Mouse (Mus musculus): Measurements from ENCODE around the gene Zkscan4.

DNA sequence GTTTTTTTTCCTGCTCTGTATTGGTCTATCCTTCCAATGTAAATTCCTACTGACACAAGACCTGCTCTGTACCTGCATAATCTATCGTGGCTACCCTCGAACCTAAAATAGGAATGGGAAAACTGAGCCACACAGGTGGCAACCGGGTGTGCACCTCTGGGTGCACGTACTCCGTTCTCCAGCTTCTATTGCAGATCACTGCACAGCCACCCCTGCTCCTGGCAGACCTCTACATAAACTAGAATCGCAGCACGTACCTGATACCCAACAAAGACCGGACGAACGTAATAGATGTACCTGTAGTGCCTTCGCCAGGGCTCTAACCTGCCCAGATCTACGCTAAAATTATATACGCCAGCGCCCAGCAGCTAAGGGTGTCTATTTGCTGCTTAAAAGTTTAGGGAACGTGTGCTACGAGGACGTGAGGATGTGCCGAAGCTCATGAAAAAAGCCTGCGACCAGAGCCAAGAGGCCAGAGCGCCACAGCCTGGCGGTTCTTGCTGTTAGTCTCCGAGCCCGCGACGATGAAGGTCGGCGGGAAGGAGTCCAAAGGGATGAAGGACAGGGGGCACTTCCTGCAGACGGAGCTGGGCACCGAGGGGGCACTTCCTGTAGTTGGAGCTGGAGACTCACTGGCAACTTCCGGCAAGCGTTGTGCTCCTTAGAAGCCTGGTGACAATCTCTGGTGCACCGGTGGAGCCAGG, 38.1 kb upstream of the Zkscan4 start, which contains the start of gene Pgbd1:
- TF ChIP-seq CTCF (IDR thresholded peaks at IDR 0.05; ENCODE audit: low read depth, low read length) (no peak; the same call in 1 of the 2 replicates), POLR2A (IDR thresholded peaks at IDR 0.05; ENCODE audit: borderline replicate concordance, low read depth, low read length) (no peak)
